Mouse (Mus musculus): ENCODE measurements around the gene Olfr1347. TPM values are rescaled to one million over a fixed set of nuclear protein-coding genes. Genes with fewer than 3 reads are reported as not detected.

Gene Olfr1347
- polyA plus RNA-seq (2012; rRNA removed) (not detected in 2 replicates), polyA plus RNA-seq (2014; fragmentation: Nextera tagmentation; extraction: Ambion mirVana) (not detected in 2 replicates)

- Histone ChIP-seq H3K9me3 (ENCODE audit: control insufficient read depth, low read length) (no peaks in the 10 kb centered on the region), H3K4me1 (replicated peaks; ENCODE audit: control insufficient read depth in 2 of 2, insufficient read depth in 2 of 2, low read length in 1 of 2) (no peaks in the 10 kb centered on the region), H3K4me3 (ENCODE audit: insufficient read depth in 1 of 2, low read depth in 2 of 2, low read length in 2 of 2) (no peak within 1 kb of the TSS), H3K4me2 (ENCODE audit: low read depth) (no peak within 1 kb of the TSS), H3K27me3 (ENCODE audit: control insufficient read depth, insufficient read depth, low read length) (no peaks in the 10 kb centered on the region), H3K27ac (no peak within 1 kb of the TSS), H3K36me3 (replicated peaks; ENCODE audit: control insufficient read depth, insufficient read depth, low read depth) (no peaks in the 10 kb centered on the region), H3K9ac (replicated peaks) (no peak within 1 kb of the TSS)
- 30% methylated on average over 1 of the region's 1 CpGs for WGBS (ENCODE audit: insufficient replicate concordance)
- ATAC-seq (ENCODE audit: insufficient read depth), result no peak
- DNase-seq (ENCODE audit: low read depth in 3 of 3, low spot score in 3 of 3), result no peak
- no peak for TF ChIP-seq CTCF (IDR thresholded peaks at IDR 0.05; ENCODE audit: low read depth)
- no peak for TF ChIP-seq EP300 (IDR thresholded peaks at IDR 0.05; ENCODE audit: low read depth)
Observed at GRCm38 (mm10) chr7:6499655-6500054, at the start of gene Olfr1347. Gene Olfr1347, minus strand, starts transcription at chr7:6499755.

GRCm38 (mm10) chr7:6526141-6526540 lies 26.6 kb upstream of the Olfr1347 start:
- Histone ChIP-seq H3K4me2 (ENCODE audit: low read depth) (no peak overlapping the region), H3K27ac (no peak overlapping the region), H3K4me3 (ENCODE audit: insufficient read depth in 1 of 2, low read depth in 2 of 2, low read length in 2 of 2) (no peak overlapping the region), H3K4me1 (replicated peaks; ENCODE audit: control insufficient read depth in 2 of 2, insufficient read depth in 2 of 2, low read length in 1 of 2) (no peaks in the 10 kb centered on the region), H3K9me3 (ENCODE audit: control insufficient read depth, low read length) (no peaks in the 10 kb centered on the region; the same call in 1 of the 2 replicates), H3K9ac (replicated peaks) (no peak overlapping the region), H3K36me3 (replicated peaks; ENCODE audit: control insufficient read depth, insufficient read depth, low read depth) (no peaks in the 10 kb centered on the region), H3K27me3 (ENCODE audit: control insufficient read depth, insufficient read depth, low read length) (no peaks in the 10 kb centered on the region)
- peak in 1 of 3 experiments; percentile 0 for DNase-seq (ENCODE audit: low read depth in 3 of 3, low spot score in 3 of 3)
- ATAC-seq (ENCODE audit: insufficient read depth), result no peak
- WGBS (ENCODE audit: insufficient replicate concordance), result 50% methylated on average over 5 of the region's 5 CpGs
- no peak for TF ChIP-seq EP300 (IDR thresholded peaks at IDR 0.05; ENCODE audit: low read depth)
- peak; percentile 76 for TF ChIP-seq CTCF (IDR thresholded peaks at IDR 0.05; ENCODE audit: low read depth)

- Histone ChIP-seq H3K4me1 (replicated peaks; ENCODE audit: control insufficient read depth in 2 of 2, insufficient read depth in 2 of 2, low read length in 1 of 2) (no peaks in the 10 kb centered on the region), H3K36me3 (replicated peaks; ENCODE audit: control insufficient read depth, insufficient read depth, low read depth) (no peaks in the 10 kb centered on the region), H3K9me3 (ENCODE audit: control insufficient read depth, low read length) (no peaks in the 10 kb centered on the region; the same call in 1 of the 2 replicates), H3K4me3 (ENCODE audit: insufficient read depth in 1 of 2, low read depth in 2 of 2, low read length in 2 of 2) (no peak overlapping the region), H3K4me2 (ENCODE audit: low read depth) (no peak overlapping the region), H3K27ac (no peak overlapping the region), H3K9ac (replicated peaks) (no peak overlapping the region), H3K27me3 (ENCODE audit: control insufficient read depth, insufficient read depth, low read length) (no peaks in the 10 kb centered on the region)
- ATAC-seq (ENCODE audit: insufficient read depth), result no peak
- no peak for TF ChIP-seq EP300 (IDR thresholded peaks at IDR 0.05; ENCODE audit: low read depth)
- TF ChIP-seq CTCF (IDR thresholded peaks at IDR 0.05; ENCODE audit: low read depth), result peak; percentile 35; the same call in 1 of the 2 replicates
- DNase-seq (ENCODE audit: low read depth in 3 of 3, low spot score in 3 of 3), result no peak
- 36% methylated on average over 3 of the region's 3 CpGs for WGBS (ENCODE audit: insufficient replicate concordance)
Observed at GRCm38 (mm10) chr7:6525001-6525400, 25.4 kb upstream of the Olfr1347 start.

- Histone ChIP-seq H3K27ac (no peak within 1 kb of the TSS), H3K9ac (replicated peaks) (no peak within 1 kb of the TSS), H3K9me3 (ENCODE audit: control insufficient read depth, low read length) (no peaks in the 10 kb centered on the region; the same call in 1 of the 2 replicates), H3K4me2 (ENCODE audit: low read depth) (no peak within 1 kb of the TSS), H3K4me3 (ENCODE audit: insufficient read depth in 1 of 2, low read depth in 2 of 2, low read length in 2 of 2) (no peak within 1 kb of the TSS), H3K36me3 (replicated peaks; ENCODE audit: control insufficient read depth, insufficient read depth, low read depth) (no peaks in the 10 kb centered on the region), H3K4me1 (replicated peaks; ENCODE audit: control insufficient read depth in 2 of 2, insufficient read depth in 2 of 2, low read length in 1 of 2) (no peaks in the 10 kb centered on the region), H3K27me3 (ENCODE audit: control insufficient read depth, insufficient read depth, low read length) (no peaks in the 10 kb centered on the region)
- WGBS (ENCODE audit: insufficient replicate concordance), result 59% methylated on average over 5 of the region's 5 CpGs
- ATAC-seq (ENCODE audit: insufficient read depth) (no peak), DNase-seq (ENCODE audit: low read depth in 3 of 3, low spot score in 3 of 3) (no peak)
- TF ChIP-seq CTCF (IDR thresholded peaks at IDR 0.05; ENCODE audit: low read depth) (no peak), EP300 (IDR thresholded peaks at IDR 0.05; ENCODE audit: low read depth) (no peak)
Observed at GRCm38 (mm10) chr7:6522850-6523249, 23.3 kb upstream of the Olfr1347 start, which contains the start of gene Olfr1349. Gene Olfr1349, minus strand, starts transcription at chr7:6522950.

- no peak for DNase-seq (ENCODE audit: low read depth in 3 of 3, low spot score in 3 of 3)
- Histone ChIP-seq H3K27ac (no peak overlapping the region), H3K9me3 (ENCODE audit: control insufficient read depth, low read length) (no peaks in the 10 kb centered on the region; the same call in 1 of the 2 replicates), H3K4me3 (ENCODE audit: insufficient read depth in 1 of 2, low read depth in 2 of 2, low read length in 2 of 2) (no peak overlapping the region), H3K4me1 (replicated peaks; ENCODE audit: control insufficient read depth in 2 of 2, insufficient read depth in 2 of 2, low read length in 1 of 2) (no peaks in the 10 kb centered on the region), H3K36me3 (replicated peaks; ENCODE audit: control insufficient read depth, insufficient read depth, low read depth) (no peaks in the 10 kb centered on the region), H3K4me2 (ENCODE audit: low read depth) (no peak overlapping the region), H3K9ac (replicated peaks) (no peak overlapping the region), H3K27me3 (ENCODE audit: control insufficient read depth, insufficient read depth, low read length) (no peaks in the 10 kb centered on the region)
- no peak for ATAC-seq (ENCODE audit: insufficient read depth)
- WGBS (ENCODE audit: insufficient replicate concordance), result 20% methylated on average over 1 of the region's 1 CpGs
- TF ChIP-seq EP300 (IDR thresholded peaks at IDR 0.05; ENCODE audit: low read depth) (no peak), CTCF (IDR thresholded peaks at IDR 0.05; ENCODE audit: low read depth) (no peak)
Observed at GRCm38 (mm10) chr7:6521666-6522065, 22.1 kb upstream of the Olfr1347 start.

Data from liver, embryonic 14.5 days (tissue).